Mouse (Mus musculus) small intestine, adult 10 weeks (tissue): ENCODE measurements around the gene Prune2. TPM values are rescaled to one million over a fixed set of nuclear protein-coding genes. Genes with fewer than 3 reads are reported as not detected.

ENCODE experiments used
- polyA plus RNA-seq: library from polyadenylated mRNA; stranded (reverse); fragments of 350-450 nt; fragmentation: Illumina TruSeq; extraction: RNeasy Lipid Tissue Mini Kit (QIAGEN cat#74804); gene quantifications from one replicate; pipeline ENCODE4 v1.2.3, GENCODE M21; 2014; ENCODE audit warnings: low replicate concordance

Prune2 gene
- polyA plus RNA-seq: 2.8 TPM

DNA sequence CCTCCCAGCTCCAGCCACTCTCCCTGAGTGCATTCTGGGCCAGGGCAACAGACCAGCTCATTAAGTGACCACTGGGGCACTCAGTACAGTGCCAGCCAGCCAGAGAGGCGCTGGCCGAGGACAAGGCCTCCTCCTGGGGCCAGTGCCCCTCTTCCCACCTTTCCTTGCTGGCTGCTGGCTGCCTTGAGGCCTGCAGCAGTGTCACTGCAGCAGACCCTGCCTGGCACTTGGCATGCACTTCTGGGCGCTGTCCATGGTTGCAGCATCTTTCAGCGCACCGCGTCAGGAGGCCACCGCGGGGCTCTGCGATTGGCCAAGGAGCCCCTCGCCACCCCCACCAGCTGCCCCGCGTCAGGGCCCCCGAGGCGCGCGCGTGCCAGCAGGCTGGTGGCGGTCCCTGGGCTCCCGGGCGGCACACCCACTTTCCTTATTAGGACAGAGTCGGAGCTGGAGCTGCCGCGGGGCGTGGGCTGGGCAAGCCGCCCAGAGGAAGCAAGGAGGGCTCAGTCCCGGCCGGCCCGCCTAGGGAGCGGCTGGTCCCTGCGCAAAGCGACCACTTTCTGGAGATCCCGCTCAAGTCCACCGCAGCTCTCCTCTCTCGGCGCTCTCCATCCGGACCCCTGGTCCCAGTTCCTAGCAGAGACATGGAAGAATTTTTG is at the start of gene Prune2:
Prune2 (plus strand) TSS at position 506 of the 659 bp plus-strand sequence.

Other genes with a start within 250 kb of the Prune2 start
- gene Vps13a, start 175.2 kb upstream of the Prune2 start, polyA plus RNA-seq: 81.5 TPM
- not detected for gene Foxb2, start 82.3 kb upstream of the Prune2 start, polyA plus RNA-seq